Comparison of ENCODE assay signal across 8 mouse cellular contexts in genomic region chr17:53480433-53480832, GRCm38 (mm10). TPM values are rescaled to one million over a fixed set of nuclear protein-coding genes. Genes with fewer than 3 reads are reported as not detected.
DNase-seq lines count a peak whose midpoint lies in the region; ATAC-seq and TF ChIP-seq lines count a peak whose summit lies in the region.

No protein-coding gene starts in this region.

- DNase-seq in gastrocnemius, adult 2 months, result no peak
- DNase-seq in gastrocnemius, postnatal 25 days, result no peak
- DNase-seq in CD4-positive helper T cell, adult 2 months (ENCODE audit: low read depth, low spot score), result peak; percentile 10
- no peak for DNase-seq in forebrain, postnatal 0 days
- no peak for DNase-seq in left cerebral cortex, adult 8-10 months (ENCODE audit: low spot score in 2 of 2)
- DNase-seq in c-Kit-positive CD71-positive TER-119-positive erythroid progenitor cells, embryonic 14.5 days (ENCODE audit: low spot score), result no peak
- no peak for DNase-seq in ovary, postnatal 10 days (ENCODE audit: low spot score)

- H3K9me3 ChIP-seq in forebrain, postnatal 0 days (ENCODE audit: low read length), result no peaks in the 10 kb centered on the region
- H3K9me3 ChIP-seq in liver, embryonic 15.5 days (replicated peaks), result no peaks in the 10 kb centered on the region

- no peak for TF ChIP-seq CTCF in gastrocnemius, adult 2 months (IDR thresholded peaks at IDR 0.05)
- no peak for TF ChIP-seq CTCF in forebrain, postnatal 0 days (IDR thresholded peaks at IDR 0.05; ENCODE audit: low read depth)

- no peak for ATAC-seq in forebrain, postnatal 0 days
- ATAC-seq in liver, embryonic 15.5 days (ENCODE audit: insufficient read depth), result no peak

- H3K27ac ChIP-seq in gastrocnemius, adult 2 months, result peak overlapping the region; percentile 97; the same call in 1 of the 2 replicates
- H3K27ac ChIP-seq in forebrain, postnatal 0 days (ENCODE audit: low read depth, low read length), result no peak overlapping the region
- no peak overlapping the region for H3K27ac ChIP-seq in liver, embryonic 15.5 days (replicated peaks)

- H3K4me3 ChIP-seq in gastrocnemius, adult 2 months, result peak overlapping the region; percentile 83
- peak overlapping the region; percentile 95 for H3K4me3 ChIP-seq in forebrain, postnatal 0 days (ENCODE audit: low read depth, low read length)
- peak overlapping the region; percentile 98 for H3K4me3 ChIP-seq in liver, embryonic 15.5 days (replicated peaks)

- intact Hi-C loops in gastrocnemius, adult 2 months (cut with DNase I), result no loop called here

- H3K4me1 ChIP-seq in forebrain, postnatal 0 days (ENCODE audit: insufficient read depth), result peaks cover 20% of the 10 kb centered on the region; the same call in 1 of the 2 replicates
- peaks cover 30% of the 10 kb centered on the region for H3K4me1 ChIP-seq in liver, embryonic 15.5 days (replicated peaks)

- H3K9ac ChIP-seq in forebrain, postnatal 0 days, result peak overlapping the region; percentile 94
- peak overlapping the region; percentile 98 for H3K9ac ChIP-seq in liver, embryonic 15.5 days

- 57% methylated on average over 7 of the region's 7 CpGs for WGBS in forebrain, postnatal 0 days
- 52% methylated on average over 7 of the region's 7 CpGs for WGBS in liver, embryonic 15.5 days (ENCODE audit: insufficient replicate concordance)

- no peaks in the 10 kb centered on the region for H3K36me3 ChIP-seq in forebrain, postnatal 0 days (ENCODE audit: insufficient read depth)
- peaks cover 14% of the 10 kb centered on the region for H3K36me3 ChIP-seq in liver, embryonic 15.5 days (replicated peaks)

- no peaks in the 10 kb centered on the region for H3K27me3 ChIP-seq in forebrain, postnatal 0 days (ENCODE audit: insufficient read depth, low read length)
- H3K27me3 ChIP-seq in liver, embryonic 15.5 days, result no peaks in the 10 kb centered on the region

- H3K4me2 ChIP-seq in forebrain, postnatal 0 days (ENCODE audit: low read depth), result peak overlapping the region; percentile 77
- H3K4me2 ChIP-seq in liver, embryonic 15.5 days, result peak overlapping the region; percentile 94

RNA-seq across cellular contexts. Expression of gene Rab5a, which starts 1.4 kb away (rescaled TPM):
- total RNA-seq in gastrocnemius, adult 2 months (2021), result 10 to 100 TPM; 48.0 to 52.0 TPM
- total RNA-seq in gastrocnemius, postnatal 25 days (2021), result 10 to 100 TPM; 38.3 to 39.7 TPM
- 119 and 137 TPM in 2 replicates for total RNA-seq in forebrain, postnatal 0 days (2014; rRNA removed)
- 88.3 and 123 TPM in 2 replicates for polyA plus RNA-seq in forebrain, postnatal 0 days (2015; fragmentation: Nextera tagmentation; extraction: Ambion mirVana)
- polyA plus RNA-seq in liver, embryonic 15.5 days (2015; fragmentation: Nextera tagmentation; extraction: Ambion mirVana), result 33.1 and 33.8 TPM in 2 replicates
- total RNA-seq in left cerebral cortex, adult 8-10 months (2022), result 100 to 1,000 TPM; 114 to 132 (median 121) TPM

RNA-seq across cellular contexts. Expression of gene Efhb, which starts 17.3 kb away (rescaled TPM):
- under 1 TPM; 0.06 to 0.10 TPM for total RNA-seq in gastrocnemius, adult 2 months (2021)
- under 1 TPM; 0.13 to 0.19 TPM for total RNA-seq in gastrocnemius, postnatal 25 days (2021)
- total RNA-seq in forebrain, postnatal 0 days (2014; rRNA removed), result 0.85 and 4.2 TPM in 2 replicates
- polyA plus RNA-seq in forebrain, postnatal 0 days (2015; fragmentation: Nextera tagmentation; extraction: Ambion mirVana), result 0.63 and 0.86 TPM in 2 replicates
- not detected in 2 replicates for polyA plus RNA-seq in liver, embryonic 15.5 days (2015; fragmentation: Nextera tagmentation; extraction: Ambion mirVana)
- under 1 TPM; 0.16 to 0.56 (median 0.26) TPM for total RNA-seq in left cerebral cortex, adult 8-10 months (2022)

RNA-seq across cellular contexts. Expression of gene Pp2d1, which starts 58.8 kb away (rescaled TPM):
- not detected for total RNA-seq in gastrocnemius, adult 2 months (2021)
- total RNA-seq in gastrocnemius, postnatal 25 days (2021), result not detected
- total RNA-seq in forebrain, postnatal 0 days (2014; rRNA removed), result not detected in 2 replicates
- 0.14 and 0.41 TPM in 2 replicates for polyA plus RNA-seq in forebrain, postnatal 0 days (2015; fragmentation: Nextera tagmentation; extraction: Ambion mirVana)
- polyA plus RNA-seq in liver, embryonic 15.5 days (2015; fragmentation: Nextera tagmentation; extraction: Ambion mirVana), result 0.05 and 0.13 TPM in 2 replicates
- total RNA-seq in left cerebral cortex, adult 8-10 months (2022), result under 1 TPM in 1 of 4 experiments, not detected in 3; 0.15 TPM
